Mouse (Mus musculus): ENCODE results near the gene Atp5j2. TPM values are rescaled to one million over a fixed set of nuclear protein-coding genes. Genes with fewer than 3 reads are reported as not detected.
A peak's percentile ranks its signal among the peaks of the same experiment; 100 is the strongest.
"Not testable (repeated sequence)": the region's sequence is repeated elsewhere in the genome, so short reads cannot be mapped to it uniquely, and the experiment has no call there.

Atp5j2 gene
- 10 to 100 TPM in 24 of 26 experiments, 1 to 10 TPM in 2; 6.7 to 44.9 (median 20.2) TPM for total RNA-seq (2018; cell fraction: chromatin; rRNA removed)
- 100 to 1,000 TPM; 155 to 212 (median 175) TPM for total RNA-seq (2018; cell fraction: cytosol; rRNA removed)
- total RNA-seq (2018; cell fraction: nucleus; rRNA removed) = 10 to 100 TPM; 15.8 to 53.5 (median 31.2) TPM
- polyA plus RNA-seq (2018) = 102 to 214 TPM (median 189 TPM) in 3 replicates

DNA sequence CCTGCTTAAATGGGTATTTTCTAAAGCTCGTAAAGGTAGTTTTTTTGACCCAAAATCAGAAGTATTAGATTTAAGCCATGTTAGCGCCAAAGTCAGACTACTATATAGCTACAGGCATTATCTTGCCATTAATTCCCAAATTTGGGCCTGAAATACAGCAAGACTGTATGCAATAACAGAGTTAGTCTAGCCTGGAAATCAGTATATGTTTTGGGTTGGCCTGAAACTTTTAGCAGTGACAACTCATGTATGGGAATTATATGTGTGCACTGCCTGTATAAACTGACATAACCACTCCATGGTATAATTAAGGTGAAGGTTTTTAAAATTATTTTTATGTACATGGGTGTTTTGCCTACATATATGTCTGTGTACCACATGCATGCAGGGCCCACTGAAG is at the start of gene Atp5j2:
Gene Atp5j2, minus strand, starts transcription at position 101 of the 400 bp plus-strand sequence.
- Histone ChIP-seq H3K36me3 (ENCODE audit: inconsistent target) (peaks cover 35% of the 10 kb centered on the region), H3K27ac (peak within 1 kb of the TSS; percentile 83), H3K79me2 (ENCODE audit: inconsistent target) (peaks cover 47% of the 10 kb centered on the region), H3K4me3 (ENCODE audit: inconsistent target) (peak within 1 kb of the TSS; percentile 98)
- 92% methylated on average over 2 of the region's 2 CpGs for WGBS (ENCODE audit: missing documents)

GRCm38 (mm10) chr5:145234636-145235035 is 42.8 kb upstream of the Atp5j2 start:
- Histone ChIP-seq H3K4me3 (ENCODE audit: inconsistent target) (no peak overlapping the region), H3K79me2 (ENCODE audit: inconsistent target) (peaks cover 78% of the 10 kb centered on the region), H3K36me3 (ENCODE audit: inconsistent target) (peaks cover 57% of the 10 kb centered on the region), H3K27ac (no peak overlapping the region)

DNA sequence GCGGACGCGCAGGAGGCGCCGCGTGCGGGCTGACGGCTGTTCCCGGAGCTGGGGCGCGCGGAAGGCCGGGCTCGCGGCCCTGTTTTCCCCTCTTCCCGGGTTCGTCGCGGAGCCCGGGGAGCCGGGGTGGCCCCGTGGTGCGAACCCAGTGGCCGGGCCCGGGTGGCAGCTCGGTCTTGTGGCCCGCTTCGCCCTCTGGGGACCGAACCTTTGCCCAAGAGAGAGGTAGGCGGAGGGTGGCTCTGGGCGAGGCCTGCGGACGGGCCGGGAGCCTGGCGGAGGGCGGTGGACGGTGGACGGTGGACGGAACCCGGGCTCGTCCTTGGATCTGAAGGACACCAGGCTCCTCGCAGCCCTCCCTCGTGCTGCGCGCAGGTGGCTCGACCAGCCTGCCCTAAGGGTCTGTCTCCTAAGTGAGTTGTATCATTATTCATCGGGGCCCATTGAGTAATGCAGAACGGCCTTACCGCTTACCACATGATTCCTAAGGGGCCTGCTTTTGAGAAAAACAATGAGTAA is 40.1 kb upstream of the Atp5j2 start:
- WGBS (ENCODE audit: missing documents) = under 1% methylated on average over 47 of the region's 49 CpGs
- Histone ChIP-seq H3K4me3 (ENCODE audit: inconsistent target) (peak overlapping the region; percentile 80), H3K27ac (peak overlapping the region; percentile 58), H3K36me3 (ENCODE audit: inconsistent target) (peaks cover 32% of the 10 kb centered on the region), H3K79me2 (ENCODE audit: inconsistent target) (peaks cover 51% of the 10 kb centered on the region)

GRCm38 (mm10) chr5:145231367-145231871 is 39.6 kb upstream of the Atp5j2 start, which contains the start of gene Zfp655:
Gene Zfp655 (plus strand): TSS chr5:145231715.
- Histone ChIP-seq H3K27ac (peak within 1 kb of the TSS; percentile 96), H3K36me3 (ENCODE audit: inconsistent target) (peaks cover 27% of the 10 kb centered on the region), H3K4me3 (ENCODE audit: inconsistent target) (peak within 1 kb of the TSS; percentile 80), H3K79me2 (ENCODE audit: inconsistent target) (peaks cover 46% of the 10 kb centered on the region)
- 1% methylated on average over 42 of the region's 42 CpGs for WGBS (ENCODE audit: missing documents)

GRCm38 (mm10) chr5:145230641-145231040 is 38.8 kb upstream of the Atp5j2 start:
- peaks cover 24% of the 10 kb centered on the region for H3K36me3 ChIP-seq (ENCODE audit: inconsistent target)
- H3K79me2 ChIP-seq (ENCODE audit: inconsistent target) = peaks cover 38% of the 10 kb centered on the region
- 96% methylated on average over 3 of the region's 4 CpGs for WGBS (ENCODE audit: missing documents)
- peak overlapping the region; percentile 80 for H3K4me3 ChIP-seq (ENCODE audit: inconsistent target)
- peak overlapping the region; percentile 96 for H3K27ac ChIP-seq

DNA sequence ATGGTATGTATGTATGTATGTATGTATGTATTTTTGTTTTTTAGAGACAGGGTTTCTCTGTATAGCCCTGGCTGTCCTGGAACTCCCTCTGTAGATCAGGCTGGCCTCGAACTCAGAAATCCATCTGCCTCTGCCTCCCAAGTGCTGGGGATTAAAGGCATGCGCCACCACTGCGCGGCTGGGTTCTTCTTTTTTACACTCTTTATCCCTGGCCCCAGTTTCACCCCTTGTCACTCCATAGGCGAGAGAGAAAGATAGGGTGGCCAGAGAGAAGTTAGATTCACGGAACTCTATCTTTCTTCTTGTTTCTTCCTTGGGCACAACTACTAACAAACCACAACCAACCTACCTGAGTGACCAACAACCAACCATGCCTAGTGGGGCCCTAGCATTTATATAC is 37.4 kb upstream of the Atp5j2 start:
- not testable (repeated sequence) for H3K4me3 ChIP-seq (ENCODE audit: inconsistent target); H3K27ac ChIP-seq
- WGBS (ENCODE audit: missing documents) = 90% methylated on average over 6 of the region's 6 CpGs
- H3K36me3 ChIP-seq (ENCODE audit: inconsistent target) = peaks cover 11% of the 10 kb centered on the region
- peaks cover 24% of the 10 kb centered on the region for H3K79me2 ChIP-seq (ENCODE audit: inconsistent target)

- Histone ChIP-seq H3K79me2 (ENCODE audit: inconsistent target) (no peaks in the 10 kb centered on the region), H3K36me3 (ENCODE audit: inconsistent target) (peaks cover 3% of the 10 kb centered on the region), H3K4me3 (ENCODE audit: inconsistent target) (no peak overlapping the region), H3K27ac (no peak overlapping the region)
- WGBS (ENCODE audit: missing documents) = 69% methylated on average over 2 of the region's 2 CpGs
These were observed 34.6 kb upstream of the Atp5j2 start for GRCm38 (mm10) chr5:145226453-145226852.

DNA sequence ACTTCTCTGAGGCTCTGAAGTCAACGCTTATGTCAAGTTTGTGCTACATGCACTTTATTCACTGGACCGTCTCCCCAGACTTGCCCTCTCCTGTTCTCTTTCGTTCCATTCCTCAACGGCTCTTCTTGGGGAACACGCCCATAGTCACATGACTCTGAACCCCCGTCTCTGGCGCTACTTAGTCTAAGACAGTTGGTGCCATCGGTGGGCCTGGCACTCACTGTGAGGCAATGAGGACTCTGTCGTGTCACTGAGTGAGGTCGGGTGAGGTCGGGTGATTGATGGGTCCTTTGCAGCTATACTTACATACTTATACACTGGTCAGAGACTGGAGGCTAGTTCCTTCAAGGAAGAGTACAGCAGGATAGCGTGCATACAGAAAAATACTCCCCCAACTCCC is 31.5 kb upstream of the Atp5j2 start:
- Histone ChIP-seq H3K79me2 (ENCODE audit: inconsistent target) (no peaks in the 10 kb centered on the region), H3K27ac (no peak overlapping the region), H3K4me3 (ENCODE audit: inconsistent target) (no peak overlapping the region), H3K36me3 (ENCODE audit: inconsistent target) (peaks cover 33% of the 10 kb centered on the region)
- 96% methylated on average over 12 of the region's 12 CpGs for WGBS (ENCODE audit: missing documents)

- H3K79me2 ChIP-seq (ENCODE audit: inconsistent target) = no peaks in the 10 kb centered on the region
- H3K36me3 ChIP-seq (ENCODE audit: inconsistent target) = peaks cover 39% of the 10 kb centered on the region
- H3K4me3 ChIP-seq (ENCODE audit: inconsistent target) = no peak overlapping the region
- WGBS (ENCODE audit: missing documents) = 95% methylated on average over 5 of the region's 5 CpGs
- H3K27ac ChIP-seq = no peak overlapping the region
These were observed 31.0 kb upstream of the Atp5j2 start for GRCm38 (mm10) chr5:145222840-145223239.

GRCm38 (mm10) chr5:145219981-145220380 is 28.1 kb upstream of the Atp5j2 start:
- peaks cover 39% of the 10 kb centered on the region for H3K36me3 ChIP-seq (ENCODE audit: inconsistent target)
- no peaks in the 10 kb centered on the region for H3K79me2 ChIP-seq (ENCODE audit: inconsistent target)
- H3K4me3 ChIP-seq (ENCODE audit: inconsistent target) = no peak overlapping the region
- WGBS (ENCODE audit: missing documents) = 99% methylated on average over 8 of the region's 8 CpGs
- no peak overlapping the region for H3K27ac ChIP-seq

DNA sequence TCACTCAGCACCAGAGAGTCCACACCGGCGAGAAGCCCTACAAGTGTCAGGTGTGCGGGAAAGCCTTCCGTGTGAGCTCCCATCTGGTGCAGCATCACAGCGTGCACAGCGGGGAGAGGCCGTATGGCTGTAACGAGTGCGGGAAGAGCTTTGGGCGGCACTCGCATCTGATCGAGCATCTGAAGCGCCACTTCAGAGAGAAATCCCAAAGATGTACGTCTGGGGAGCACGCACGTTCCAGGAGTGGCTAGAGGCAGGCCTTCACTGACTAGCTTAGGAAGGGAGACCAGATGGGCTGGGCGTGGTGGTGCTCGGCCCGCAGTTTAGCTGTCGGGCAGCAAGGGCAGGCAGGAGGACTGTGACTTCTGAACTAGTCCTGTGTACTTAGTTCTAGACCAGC is 26.8 kb upstream of the Atp5j2 start:
- no peak overlapping the region for H3K27ac ChIP-seq
- 97% methylated on average over 17 of the region's 20 CpGs for WGBS (ENCODE audit: missing documents)
- H3K4me3 ChIP-seq (ENCODE audit: inconsistent target) = no peak overlapping the region
- peaks cover 39% of the 10 kb centered on the region for H3K36me3 ChIP-seq (ENCODE audit: inconsistent target)
- H3K79me2 ChIP-seq (ENCODE audit: inconsistent target) = no peaks in the 10 kb centered on the region

GRCm38 (mm10) chr5:145218206-145218605 is 26.3 kb upstream of the Atp5j2 start:
- H3K36me3 ChIP-seq (ENCODE audit: inconsistent target) = peaks cover 41% of the 10 kb centered on the region

DNA sequence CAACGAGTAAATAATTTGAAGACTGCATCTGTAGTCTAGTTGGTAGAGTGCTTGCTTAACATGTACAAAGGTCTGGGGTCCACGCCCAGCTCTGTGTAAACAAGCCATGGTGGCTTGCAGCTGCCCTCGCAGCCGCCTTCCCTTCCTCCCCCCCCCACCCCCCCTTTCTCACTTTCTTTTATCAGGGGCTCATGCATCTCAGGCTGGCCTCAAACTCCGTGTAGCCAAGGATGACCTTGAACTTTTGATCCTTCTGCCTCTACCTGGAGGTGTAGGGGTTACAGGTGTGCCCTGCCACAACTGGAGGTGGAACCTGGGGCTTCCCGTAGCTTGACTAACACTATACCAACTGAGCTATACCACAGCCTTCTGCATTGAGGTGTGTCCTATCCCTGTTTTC is 25.9 kb upstream of the Atp5j2 start:
- WGBS (ENCODE audit: missing documents) = 89% methylated on average over 6 of the region's 6 CpGs
- Histone ChIP-seq H3K36me3 (ENCODE audit: inconsistent target) (peaks cover 45% of the 10 kb centered on the region), H3K79me2 (ENCODE audit: inconsistent target) (no peaks in the 10 kb centered on the region), H3K4me3 (ENCODE audit: inconsistent target) (no peak overlapping the region), H3K27ac (no peak overlapping the region)

More at GRCm38 (mm10) chr5:145218206-145218605, 26.3 kb upstream of the Atp5j2 start:
- WGBS (ENCODE audit: missing documents) = 94% methylated on average over 16 of the region's 21 CpGs
- H3K4me3 ChIP-seq (ENCODE audit: inconsistent target) = no peak overlapping the region
- no peak overlapping the region for H3K27ac ChIP-seq
- H3K79me2 ChIP-seq (ENCODE audit: inconsistent target) = no peaks in the 10 kb centered on the region

GRCm38 (mm10) chr5:145214679-145215078 is 22.8 kb upstream of the Atp5j2 start:
- Histone ChIP-seq H3K79me2 (ENCODE audit: inconsistent target) (no peaks in the 10 kb centered on the region), H3K27ac (no peak overlapping the region), H3K36me3 (ENCODE audit: inconsistent target) (peaks cover 38% of the 10 kb centered on the region; the same call in 1 of the 2 replicates), H3K4me3 (ENCODE audit: inconsistent target) (no peak overlapping the region)
- 93% methylated on average over 4 of the region's 4 CpGs for whole genome bisulfite sequencing (ENCODE audit: missing documents)

- Histone ChIP-seq H3K36me3 (ENCODE audit: inconsistent target) (peaks cover 26% of the 10 kb centered on the region; the same call in 1 of the 2 replicates), H3K79me2 (ENCODE audit: inconsistent target) (no peaks in the 10 kb centered on the region), H3K4me3 (ENCODE audit: inconsistent target) (no peak overlapping the region), H3K27ac (no peak overlapping the region)
- WGBS (ENCODE audit: missing documents) = 86% methylated on average over 3 of the region's 3 CpGs
These were observed 21.6 kb upstream of the Atp5j2 start for GRCm38 (mm10) chr5:145213505-145213904.

Data from macrophage (primary cell).